In genomic region chr8:70351035-70351999, GRCm38 (mm10) we compare ENCODE assay signal across 1 mouse cellular context.
TF ChIP-seq lines count a peak whose summit lies in the region.

No protein-coding gene starts in this region.

TF ChIP-seq in CH12.LX, 34 proteins besides CTCF, POLR2A, EP300 and RAD21 (continued from another document):
- TF ChIP-seq JUN (IDR thresholded peaks at IDR 0.05; ENCODE audit: insufficient read depth, low read depth, low read length) (no peak), NELFE (IDR thresholded peaks at IDR 0.05; ENCODE audit: low read depth, low read length) (no peak), SMC3 (IDR thresholded peaks at IDR 0.05; ENCODE audit: low read depth, low read length) (no peak), MAFK (IDR thresholded peaks at IDR 0.05; ENCODE audit: insufficient replicate concordance, low read length) (no peak), KAT2A (IDR thresholded peaks at IDR 0.05; ENCODE audit: insufficient replicate concordance, low read length) (no peak)
